Mouse (Mus musculus): Measurements from ENCODE around the gene Grin2b.

The Grin2b gene

GRCm38 (mm10) chr6:136173191-136173896 lies at the start of gene Grin2b:
Grin2b (minus strand) TSS chr6:136173511.
- DNase-seq (ENCODE audit: low read depth, low spot score): no peak

- DNase-seq (ENCODE audit: low read depth, low spot score): no peak
Measured at GRCm38 (mm10) chr6:136221894-136222293, 48.6 kb upstream of the Grin2b start.

- no peak for DNase-seq (ENCODE audit: low read depth, low spot score)
Measured at GRCm38 (mm10) chr6:136210442-136210841, 37.1 kb upstream of the Grin2b start.

- no peak for DNase-seq (ENCODE audit: low read depth, low spot score)
Measured at GRCm38 (mm10) chr6:136199814-136200213, 26.5 kb upstream of the Grin2b start.

- DNase-seq (ENCODE audit: low read depth, low spot score): no peak
Measured at GRCm38 (mm10) chr6:136194616-136195015, 21.3 kb upstream of the Grin2b start.

- no peak for DNase-seq (ENCODE audit: low read depth, low spot score)
Measured at GRCm38 (mm10) chr6:136178066-136178465, 4.8 kb upstream of the Grin2b start.

GRCm38 (mm10) chr6:136172801-136173190 lies 515 bp downstream of the Grin2b start:
- no peak for DNase-seq (ENCODE audit: low read depth, low spot score)

- DNase-seq (ENCODE audit: low read depth, low spot score): no peak
Measured at GRCm38 (mm10) chr6:136172172-136172651, 1.1 kb downstream of the Grin2b start.

GRCm38 (mm10) chr6:136171343-136171742 lies 2.0 kb downstream of the Grin2b start:
- no peak for DNase-seq (ENCODE audit: low read depth, low spot score)

- DNase-seq (ENCODE audit: low read depth, low spot score): no peak
Measured at GRCm38 (mm10) chr6:136170381-136170780, 2.9 kb downstream of the Grin2b start.

- no peak for DNase-seq (ENCODE audit: low read depth, low spot score)
Measured at GRCm38 (mm10) chr6:136167361-136167760, 6.0 kb downstream of the Grin2b start.

- DNase-seq (ENCODE audit: low read depth, low spot score): no peak
Measured at GRCm38 (mm10) chr6:136165443-136166077, 7.8 kb downstream of the Grin2b start.

- no peak for DNase-seq (ENCODE audit: low read depth, low spot score)
Measured at GRCm38 (mm10) chr6:136162090-136162489, 11.2 kb downstream of the Grin2b start.

- peak; percentile 3 for DNase-seq (ENCODE audit: low read depth, low spot score)
Measured at GRCm38 (mm10) chr6:136153444-136153843, 19.9 kb downstream of the Grin2b start.

GRCm38 (mm10) chr6:136150064-136150463 lies 23.2 kb downstream of the Grin2b start:
- no peak for DNase-seq (ENCODE audit: low read depth, low spot score)

GRCm38 (mm10) chr6:136139967-136140366 lies 33.3 kb downstream of the Grin2b start:
- DNase-seq (ENCODE audit: low read depth, low spot score): no peak

- no peak for DNase-seq (ENCODE audit: low read depth, low spot score)
Measured at GRCm38 (mm10) chr6:136130456-136130855, 42.9 kb downstream of the Grin2b start.

- DNase-seq (ENCODE audit: low read depth, low spot score): no peak
Measured at GRCm38 (mm10) chr6:136122593-136122992, 50.7 kb downstream of the Grin2b start.

GRCm38 (mm10) chr6:136117390-136117789 lies 55.9 kb downstream of the Grin2b start:
- no peak for DNase-seq (ENCODE audit: low read depth, low spot score)

GRCm38 (mm10) chr6:136113639-136114410 lies 59.5 kb downstream of the Grin2b start:
- no peak for DNase-seq (ENCODE audit: low read depth, low spot score)

- DNase-seq (ENCODE audit: low read depth, low spot score): no peak
Measured at GRCm38 (mm10) chr6:136109172-136109571, 64.1 kb downstream of the Grin2b start.

GRCm38 (mm10) chr6:136108466-136108865 lies 64.8 kb downstream of the Grin2b start:
- DNase-seq (ENCODE audit: low read depth, low spot score): no peak
